Mouse (Mus musculus) spleen, postnatal 14 days (tissue): Measurements from ENCODE around the gene Gm9376.

Source experiments
- DNase-seq, 2 experiments: peaks; one replicate each; pipeline ENCODE4 v3.0.0; 2021 to 2022; ENCODE audit warnings: low spot score in 2 of 2

Gm9376 gene

GRCm38 (mm10) chr14:118266660-118267059 lies at the start of gene Gm9376:
Gene Gm9376 (plus strand): TSS chr14:118266960.
- DNase-seq: no peak

GRCm38 (mm10) chr14:118220885-118221284 lies 45.9 kb upstream of the Gm9376 start:
- no peak for DNase-seq

GRCm38 (mm10) chr14:118225061-118225743 lies 41.6 kb upstream of the Gm9376 start:
- DNase-seq: no peak

- no peak for DNase-seq
Measured at GRCm38 (mm10) chr14:118225911-118226310, 40.8 kb upstream of the Gm9376 start.

GRCm38 (mm10) chr14:118226471-118227155 lies 40.1 kb upstream of the Gm9376 start:
- DNase-seq: no peak

GRCm38 (mm10) chr14:118232381-118232970 lies 34.3 kb upstream of the Gm9376 start:
- no peak for DNase-seq

- DNase-seq: no peak
Measured at GRCm38 (mm10) chr14:118233786-118234540, 32.8 kb upstream of the Gm9376 start.

- DNase-seq: no peak
Measured at GRCm38 (mm10) chr14:118234541-118235210, 32.1 kb upstream of the Gm9376 start.

- no peak for DNase-seq
Measured at GRCm38 (mm10) chr14:118235361-118235972, 31.3 kb upstream of the Gm9376 start.

GRCm38 (mm10) chr14:118235973-118236885 lies 30.5 kb upstream of the Gm9376 start:
- no peak for DNase-seq

- DNase-seq: no peak
Measured at GRCm38 (mm10) chr14:118236886-118237289, 29.9 kb upstream of the Gm9376 start, which contains the start of gene Sox21. Gene Sox21 (minus strand): TSS chr14:118237030.

GRCm38 (mm10) chr14:118237786-118238185 lies 29.0 kb upstream of the Gm9376 start:
- DNase-seq: no peak

GRCm38 (mm10) chr14:118239351-118239750 lies 27.4 kb upstream of the Gm9376 start:
- DNase-seq: no peak

- no peak for DNase-seq
Measured at GRCm38 (mm10) chr14:118241416-118241815, 25.3 kb upstream of the Gm9376 start.

- no peak for DNase-seq
Measured at GRCm38 (mm10) chr14:118253381-118253780, 13.4 kb upstream of the Gm9376 start.

GRCm38 (mm10) chr14:118268849-118269248 lies 2.1 kb downstream of the Gm9376 start:
- DNase-seq: no peak

GRCm38 (mm10) chr14:118272594-118273555 lies 6.1 kb downstream of the Gm9376 start:
- DNase-seq: no peak

GRCm38 (mm10) chr14:118277704-118278498 lies 11.1 kb downstream of the Gm9376 start:
- DNase-seq: no peak
